Mouse (Mus musculus) midbrain, embryonic 14.5 days (tissue): ENCODE measurements at regions not wholly inside any gene's neighbourhood (a gene's known extent, or its start where the extent isn't known, plus 50 kb on each side); places are given as distances from the start of the nearest gene placed in this dataset.
A peak's percentile ranks its signal among the peaks of the same experiment; 100 is the strongest.

Experiments
- ATAC-seq: fragments of 200-750 bp; cut with Nextera tagmentation; 2 replicates; pipeline ENCODE4 v1.8.0; 2017; ENCODE audit warnings: moderate number of reproducible peaks, moderate library complexity; ENCODE audit not compliant: low FRiP score, low TSS enrichment
- DNase-seq: peaks from one replicate; pipeline ENCODE4 v3.0.0-alpha.2; 2015
- H3K27ac ChIP-seq: fragments of 300-500 bp; sonication (generic); replicated peaks from 2 replicates; pipeline ENCODE4 v1.5.1; 2014; ENCODE audit warnings: mild to moderate bottlenecking, low read depth, low read length, moderate library complexity
- H3K27me3 ChIP-seq: fragments of 300-500 bp; sonication (generic); 2 replicates; pipeline ENCODE4 v1.6.1; 2014; ENCODE audit warnings: low read length, control low read depth, mixed read lengths; ENCODE audit not compliant: control insufficient read depth, insufficient read depth
- H3K36me3 ChIP-seq: fragments of 300-500 bp; sonication (generic); 2 replicates; pipeline ENCODE4 v1.6.1; 2014; ENCODE audit warnings: low read length, control low read depth; ENCODE audit not compliant: control insufficient read depth, insufficient read depth
- H3K4me1 ChIP-seq: fragments of 300-500 bp; sonication (generic); 2 replicates; pipeline ENCODE4 v1.6.1; 2014; ENCODE audit warnings: mild to moderate bottlenecking, antibody characterized with exemption, low read length, control low read depth; ENCODE audit not compliant: control insufficient read depth, insufficient read depth
- H3K4me2 ChIP-seq: fragments of 300-500 bp; sonication (generic); 2 replicates; pipeline ENCODE4 v1.6.1; 2014; ENCODE audit warnings: mild to moderate bottlenecking, low read length, moderate library complexity
- H3K4me3 ChIP-seq: fragments of 300-500 bp; sonication (generic); replicated peaks from 2 replicates; pipeline ENCODE4 v1.5.1; 2014; ENCODE audit warnings: low read depth, low read length
- H3K9ac ChIP-seq: fragments of 300-500 bp; sonication (generic); replicated peaks from 2 replicates; pipeline ENCODE4 v1.6.1; 2014; ENCODE audit warnings: mild to moderate bottlenecking, low read length, moderate library complexity
- H3K9me3 ChIP-seq: fragments of 300-500 bp; sonication (generic); 2 replicates; pipeline ENCODE4 v1.6.1; 2016; ENCODE audit warnings: low read length, control low read depth, mixed read lengths; ENCODE audit not compliant: control insufficient read depth
- WGBS: fragments of 180-500 bp; shearing (Covaris S2); extraction: QIAGEN DNeasy Blood & Tissue Kit; methylation state at CpG from one replicate; pipeline ENCODE4 v1.1.7; 2014; 5-methylcytosine and 5-hydroxymethylcytosine counted together

GRCm38 (mm10) chr14:15698001-15698400 lies 259.2 kb upstream of the Lrrc3b start:
- WGBS, result 81% methylated on average over 2 of the region's 2 CpGs
- no peak overlapping the region for H3K9ac ChIP-seq
- no peak overlapping the region for H3K4me2 ChIP-seq

GRCm38 (mm10) chr14:15698607-15699006 lies 259.8 kb upstream of the Lrrc3b start:
- H3K27ac ChIP-seq, result no peak overlapping the region
- ATAC-seq (no peak), DNase-seq (no peak)
- no peaks in the 10 kb centered on the region for H3K36me3 ChIP-seq
- H3K4me1 ChIP-seq, result no peaks in the 10 kb centered on the region
- no peak overlapping the region for H3K4me3 ChIP-seq
- 82% methylated on average over 2 of the region's 2 CpGs for WGBS
- H3K9me3 ChIP-seq, result no peaks in the 10 kb centered on the region
- H3K4me2 ChIP-seq, result no peak overlapping the region
- H3K27me3 ChIP-seq, result no peaks in the 10 kb centered on the region
- H3K9ac ChIP-seq, result no peak overlapping the region

More at GRCm38 (mm10) chr14:15698001-15698400, 259.2 kb upstream of the Lrrc3b start:
- Histone ChIP-seq H3K27me3 (no peaks in the 10 kb centered on the region), H3K9me3 (no peaks in the 10 kb centered on the region), H3K4me3 (no peak overlapping the region), H3K27ac (no peak overlapping the region), H3K36me3 (no peaks in the 10 kb centered on the region), H3K4me1 (no peaks in the 10 kb centered on the region)
- no peak for ATAC-seq
- DNase-seq, result no peak

DNA sequence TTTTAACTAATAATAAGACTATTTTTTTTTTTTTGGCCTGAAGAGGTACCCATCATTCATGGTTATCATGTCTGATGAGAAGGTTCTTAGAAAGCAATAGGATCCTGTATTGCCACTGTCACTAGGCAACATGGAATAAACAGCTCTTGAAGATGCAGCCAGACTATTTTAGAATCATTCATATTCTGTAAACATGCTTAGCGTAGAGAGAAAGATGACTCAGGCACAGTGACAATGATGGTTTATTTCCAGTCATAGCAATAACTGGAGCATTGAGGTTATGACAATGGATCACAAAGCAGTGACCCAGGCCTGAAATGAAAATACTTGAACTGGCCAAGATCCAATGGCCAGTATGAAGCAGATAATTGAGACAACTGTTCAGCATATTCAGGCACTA lies 283.3 kb upstream of the Lrrc3b start:
- Histone ChIP-seq H3K36me3 (no peaks in the 10 kb centered on the region), H3K4me1 (no peaks in the 10 kb centered on the region), H3K4me3 (no peak overlapping the region), H3K27me3 (no peaks in the 10 kb centered on the region), H3K9me3 (no peaks in the 10 kb centered on the region), H3K27ac (no peak overlapping the region), H3K9ac (no peak overlapping the region), H3K4me2 (no peak overlapping the region)
- ATAC-seq (no peak), DNase-seq (no peak)
- 95% methylated on average over 1 of the region's 1 CpGs for WGBS

- no peak for DNase-seq
- no peaks in the 10 kb centered on the region for H3K9me3 ChIP-seq
Measured at GRCm38 (mm10) chr14:15746629-15747238, 307.9 kb upstream of the Lrrc3b start.

GRCm38 (mm10) chr14:15769846-15770448 lies 331.2 kb upstream of the Lrrc3b start:
- H3K9ac ChIP-seq, result no peak overlapping the region
- 80% methylated on average over 6 of the region's 6 CpGs for WGBS
- no peak for DNase-seq

More at GRCm38 (mm10) chr14:15746629-15747238, 307.9 kb upstream of the Lrrc3b start:
- WGBS, result 75% methylated on average over 5 of the region's 5 CpGs
- Histone ChIP-seq H3K27me3 (no peaks in the 10 kb centered on the region), H3K9ac (no peak overlapping the region), H3K4me2 (no peak overlapping the region), H3K27ac (no peak overlapping the region), H3K36me3 (no peaks in the 10 kb centered on the region), H3K4me1 (no peaks in the 10 kb centered on the region), H3K4me3 (no peak overlapping the region)
- ATAC-seq, result no peak

DNA sequence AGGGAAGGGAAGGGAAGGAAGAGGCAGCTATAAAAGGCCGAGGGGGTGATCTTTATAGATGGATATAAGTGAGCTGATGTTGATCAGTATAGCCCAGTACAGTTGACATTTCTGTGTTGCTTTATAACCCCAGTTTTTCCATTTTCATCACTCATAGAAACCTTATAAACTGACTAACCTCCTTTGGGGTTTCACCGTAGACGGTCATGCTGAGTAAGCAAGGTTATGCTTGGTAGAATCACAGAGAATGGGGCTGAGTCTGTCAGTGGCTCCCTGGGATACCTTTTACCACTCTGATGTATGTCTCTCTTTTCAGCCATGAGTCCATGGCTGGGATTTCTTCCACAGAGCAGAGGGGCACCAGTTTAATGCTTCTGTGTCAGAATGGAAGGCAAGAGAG lies 345.9 kb upstream of the Lrrc3b start:
- no peaks in the 10 kb centered on the region for H3K27me3 ChIP-seq
- H3K4me2 ChIP-seq, result no peak overlapping the region
- no peaks in the 10 kb centered on the region for H3K9me3 ChIP-seq
- H3K4me3 ChIP-seq, result no peak overlapping the region
- 23% methylated on average over 3 of the region's 3 CpGs for WGBS
- peak overlapping the region; percentile 76 for H3K27ac ChIP-seq
- DNase-seq, result peak; percentile 28
- H3K4me1 ChIP-seq, result peaks cover 22% of the 10 kb centered on the region
- peak; percentile 32; the same call in 1 of the 2 replicates for ATAC-seq
- no peaks in the 10 kb centered on the region for H3K36me3 ChIP-seq
- no peak overlapping the region for H3K9ac ChIP-seq

More at GRCm38 (mm10) chr14:15769846-15770448, 331.2 kb upstream of the Lrrc3b start:
- Histone ChIP-seq H3K27me3 (no peaks in the 10 kb centered on the region), H3K27ac (no peak overlapping the region), H3K4me3 (no peak overlapping the region), H3K9me3 (no peaks in the 10 kb centered on the region), H3K36me3 (no peaks in the 10 kb centered on the region), H3K4me2 (no peak overlapping the region), H3K4me1 (no peaks in the 10 kb centered on the region)
- ATAC-seq, result no peak

DNA sequence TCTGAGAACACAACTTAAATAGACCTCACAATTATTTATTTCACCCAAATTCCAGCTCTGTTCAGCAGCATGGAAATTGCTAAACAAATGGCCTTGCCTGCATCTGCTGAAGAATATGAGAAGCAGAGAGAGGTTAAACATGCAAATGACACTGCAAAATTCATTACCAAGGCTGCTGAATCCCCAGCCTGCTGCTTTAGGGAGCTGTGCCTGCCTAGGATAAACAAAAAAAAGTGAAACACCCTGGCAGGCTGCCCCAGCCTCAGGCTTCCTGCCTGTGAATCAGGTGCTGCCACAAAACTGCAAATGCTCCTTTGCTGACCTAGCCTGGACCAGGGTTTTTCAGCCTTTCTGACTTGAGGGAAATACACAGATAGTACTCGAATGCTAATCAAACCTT lies 346.4 kb upstream of the Lrrc3b start:
- Histone ChIP-seq H3K27me3 (no peaks in the 10 kb centered on the region), H3K27ac (peak overlapping the region; percentile 76), H3K36me3 (no peaks in the 10 kb centered on the region), H3K4me3 (no peak overlapping the region), H3K4me1 (peaks cover 22% of the 10 kb centered on the region), H3K9ac (no peak overlapping the region), H3K4me2 (no peak overlapping the region), H3K9me3 (no peaks in the 10 kb centered on the region)
- peak; percentile 53; the same call in 1 of the 2 replicates for ATAC-seq
- WGBS, result 53% methylated on average over 1 of the region's 1 CpGs
- peak; percentile 71 for DNase-seq

DNA sequence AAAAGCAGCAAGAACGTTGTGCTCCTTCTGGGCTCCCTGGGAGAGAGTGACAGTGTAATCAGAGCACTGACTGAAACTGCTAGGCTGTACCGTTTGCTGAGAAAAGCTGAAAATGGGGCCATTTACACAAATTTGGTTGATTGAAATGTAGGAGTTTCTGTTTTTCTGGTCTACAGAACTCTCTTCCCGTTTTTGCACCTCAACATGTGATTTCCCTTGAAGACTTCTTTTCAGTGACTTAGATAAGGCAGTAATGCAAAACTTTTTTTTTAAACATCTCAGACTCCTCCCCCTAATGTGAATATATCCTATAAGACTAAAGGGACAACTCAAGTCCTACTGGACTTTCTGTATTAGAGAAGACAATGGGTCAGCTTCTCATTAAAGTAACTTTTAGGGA lies 356.9 kb upstream of the Lrrc3b start:
- ATAC-seq (no peak), DNase-seq (no peak)
- H3K9me3 ChIP-seq, result no peaks in the 10 kb centered on the region
- H3K4me3 ChIP-seq, result no peak overlapping the region
- H3K9ac ChIP-seq, result no peak overlapping the region
- no peaks in the 10 kb centered on the region for H3K4me1 ChIP-seq
- WGBS, result 74% methylated on average over 3 of the region's 3 CpGs
- H3K4me2 ChIP-seq, result no peak overlapping the region
- H3K27me3 ChIP-seq, result no peaks in the 10 kb centered on the region
- H3K36me3 ChIP-seq, result no peaks in the 10 kb centered on the region
- H3K27ac ChIP-seq, result no peak overlapping the region

DNA sequence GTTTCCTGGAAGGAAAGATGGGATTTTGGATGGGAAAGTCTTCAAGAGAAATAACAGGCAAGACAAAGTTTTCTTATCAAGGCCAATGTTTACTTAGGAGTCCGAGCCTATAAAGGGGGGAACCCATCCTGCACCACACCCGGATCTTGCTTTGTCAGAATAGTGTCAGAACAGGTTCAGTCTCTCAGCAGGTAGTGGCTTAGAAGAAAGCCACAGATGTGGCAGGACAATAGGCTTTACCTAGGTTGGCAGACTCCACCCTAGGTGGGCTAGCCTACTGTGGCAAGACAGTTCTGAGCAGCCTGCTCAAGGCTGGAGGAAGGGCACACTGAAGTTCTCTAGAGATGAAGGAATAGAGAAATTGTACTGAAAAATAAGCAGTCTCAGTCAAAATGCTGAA lies 358.2 kb upstream of the Lrrc3b start:
- no peak for ATAC-seq
- no peak for DNase-seq
- H3K4me2 ChIP-seq, result no peak overlapping the region
- 50% methylated on average over 2 of the region's 2 CpGs for WGBS
- H3K27me3 ChIP-seq, result no peaks in the 10 kb centered on the region
- H3K9ac ChIP-seq, result no peak overlapping the region
- no peaks in the 10 kb centered on the region for H3K9me3 ChIP-seq
- H3K27ac ChIP-seq, result no peak overlapping the region
- H3K4me3 ChIP-seq, result no peak overlapping the region
- no peaks in the 10 kb centered on the region for H3K36me3 ChIP-seq
- H3K4me1 ChIP-seq, result no peaks in the 10 kb centered on the region
